Mouse (Mus musculus) forebrain, embryonic 14.5 days (tissue): ENCODE data around the gene Gcm1. TPM values are rescaled to one million over a fixed set of nuclear protein-coding genes. Genes with fewer than 3 reads are reported as not detected.

Experiments
- ATAC-seq: fragments of 200-750 bp; cut with Nextera tagmentation; 2 replicates; pipeline ENCODE4 v1.8.0; 2017; ENCODE audit warnings: mild to moderate bottlenecking, moderate library complexity
- DNase-seq: peaks from one replicate; pipeline ENCODE4 v3.0.0-alpha.2; 2015; ENCODE audit warnings: low spot score
- H3K27ac ChIP-seq: fragments of 300-500 bp; sonication (generic); 2 replicates; pipeline ENCODE4 v1.5.1; 2014; ENCODE audit warnings: low read depth, mild to moderate bottlenecking, control low read depth, low read length, moderate library complexity
- H3K27me3 ChIP-seq: fragments of 300-500 bp; sonication (generic); replicated peaks from 2 replicates; pipeline ENCODE4 v1.6.1; 2014; ENCODE audit warnings: low read length, control low read depth, mixed read lengths; ENCODE audit not compliant: control insufficient read depth, insufficient read depth
- H3K36me3 ChIP-seq: fragments of 300-500 bp; sonication (generic); 2 replicates; pipeline ENCODE4 v1.6.1; 2014; ENCODE audit warnings: low read length, control low read depth; ENCODE audit not compliant: control insufficient read depth, insufficient read depth
- H3K4me1 ChIP-seq: fragments of 300-500 bp; sonication (generic); 2 replicates; pipeline ENCODE4 v1.6.1; 2014; ENCODE audit warnings: antibody characterized with exemption, low read length, control low read depth; ENCODE audit not compliant: control insufficient read depth, insufficient read depth
- H3K4me2 ChIP-seq: fragments of 300-500 bp; sonication (generic); 2 replicates; pipeline ENCODE4 v1.6.1; 2014; ENCODE audit warnings: mild to moderate bottlenecking, control low read depth, low read length
- H3K4me3 ChIP-seq: fragments of 300-500 bp; sonication (generic); 2 replicates; pipeline ENCODE4 v1.5.1; 2014; ENCODE audit warnings: low read depth, low read length, control low read depth
- H3K9ac ChIP-seq: fragments of 300-500 bp; sonication (generic); 2 replicates; pipeline ENCODE4 v1.6.1; 2014; ENCODE audit warnings: mild to moderate bottlenecking, low read length, control low read depth, moderate library complexity
- H3K9me3 ChIP-seq: fragments of 300-500 bp; sonication (generic); replicated peaks from 2 replicates; pipeline ENCODE4 v1.6.1; 2016; ENCODE audit warnings: low read length, control low read depth, mixed read lengths; ENCODE audit not compliant: control insufficient read depth
- WGBS: fragments of 180-500 bp; shearing (Covaris S2); extraction: QIAGEN DNeasy Blood & Tissue Kit; methylation state at CpG from one replicate; pipeline ENCODE4 v1.1.7; 2014; 5-methylcytosine and 5-hydroxymethylcytosine counted together
- polyA plus RNA-seq: library from polyadenylated mRNA; unstranded; fragments of >200 nt; fragmentation: Nextera tagmentation; extraction: Ambion mirVana; gene quantifications from 2 replicates; pipeline ENCODE4 v1.2.1, GENCODE M21; 2014

Gene Gcm1
- polyA plus RNA-seq, 1 experiment from 2014 or later, result not detected

DNA sequence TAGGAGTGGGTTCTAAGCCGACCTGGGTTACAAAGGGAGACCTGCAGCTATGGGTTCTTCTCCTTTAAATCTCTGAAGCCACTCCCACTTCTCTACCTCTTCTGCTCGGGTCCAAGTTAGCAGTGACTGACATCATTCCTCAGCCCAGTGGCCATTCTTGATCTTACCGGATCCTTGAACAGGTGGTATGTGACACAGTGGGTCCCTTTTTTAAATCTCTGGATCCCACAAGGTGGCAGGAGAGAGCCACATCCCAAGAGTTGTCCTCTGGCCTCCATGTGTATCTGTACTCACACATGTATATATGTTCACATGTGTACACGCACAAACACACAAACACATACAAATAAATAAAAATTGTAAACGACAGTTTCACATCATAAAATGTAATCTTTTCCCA lies 16.4 kb upstream of the Gcm1 start:
- no peaks in the 10 kb centered on the region for H3K27me3 ChIP-seq
- DNase-seq (no peak), ATAC-seq (no peak)
- no peak overlapping the region for H3K4me3 ChIP-seq
- H3K36me3 ChIP-seq, result no peaks in the 10 kb centered on the region
- H3K9me3 ChIP-seq, result no peaks in the 10 kb centered on the region
- H3K9ac ChIP-seq, result no peak overlapping the region
- no peak overlapping the region for H3K27ac ChIP-seq
- H3K4me2 ChIP-seq, result no peak overlapping the region
- WGBS, result 81% methylated on average over 5 of the region's 5 CpGs
- H3K4me1 ChIP-seq, result no peaks in the 10 kb centered on the region

DNA sequence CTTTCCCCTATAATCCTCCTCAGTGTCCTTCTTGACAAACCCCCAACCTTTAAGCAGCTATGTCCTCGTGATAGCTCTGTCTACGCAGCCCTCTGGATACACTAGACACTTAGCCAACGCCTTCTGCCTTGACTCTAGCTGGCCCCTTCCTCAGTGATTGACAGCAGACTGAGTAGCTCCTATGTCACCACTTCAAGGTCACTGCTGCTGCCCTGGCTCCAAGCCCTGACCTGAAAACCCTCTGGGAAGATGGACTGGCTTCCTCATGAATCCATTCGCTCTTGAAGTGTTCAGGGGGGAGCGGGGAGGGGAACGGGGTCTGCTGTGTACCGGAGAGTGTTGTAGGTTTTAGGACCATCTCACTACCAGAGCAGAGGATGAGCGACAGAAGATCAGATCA lies 15.9 kb upstream of the Gcm1 start:
- ATAC-seq (no peak), DNase-seq (no peak)
- Histone ChIP-seq H3K4me1 (no peaks in the 10 kb centered on the region), H3K27me3 (no peaks in the 10 kb centered on the region), H3K9me3 (no peaks in the 10 kb centered on the region), H3K4me2 (no peak overlapping the region), H3K27ac (no peak overlapping the region), H3K4me3 (no peak overlapping the region), H3K36me3 (no peaks in the 10 kb centered on the region), H3K9ac (no peak overlapping the region)
- WGBS, result 87% methylated on average over 8 of the region's 8 CpGs

DNA sequence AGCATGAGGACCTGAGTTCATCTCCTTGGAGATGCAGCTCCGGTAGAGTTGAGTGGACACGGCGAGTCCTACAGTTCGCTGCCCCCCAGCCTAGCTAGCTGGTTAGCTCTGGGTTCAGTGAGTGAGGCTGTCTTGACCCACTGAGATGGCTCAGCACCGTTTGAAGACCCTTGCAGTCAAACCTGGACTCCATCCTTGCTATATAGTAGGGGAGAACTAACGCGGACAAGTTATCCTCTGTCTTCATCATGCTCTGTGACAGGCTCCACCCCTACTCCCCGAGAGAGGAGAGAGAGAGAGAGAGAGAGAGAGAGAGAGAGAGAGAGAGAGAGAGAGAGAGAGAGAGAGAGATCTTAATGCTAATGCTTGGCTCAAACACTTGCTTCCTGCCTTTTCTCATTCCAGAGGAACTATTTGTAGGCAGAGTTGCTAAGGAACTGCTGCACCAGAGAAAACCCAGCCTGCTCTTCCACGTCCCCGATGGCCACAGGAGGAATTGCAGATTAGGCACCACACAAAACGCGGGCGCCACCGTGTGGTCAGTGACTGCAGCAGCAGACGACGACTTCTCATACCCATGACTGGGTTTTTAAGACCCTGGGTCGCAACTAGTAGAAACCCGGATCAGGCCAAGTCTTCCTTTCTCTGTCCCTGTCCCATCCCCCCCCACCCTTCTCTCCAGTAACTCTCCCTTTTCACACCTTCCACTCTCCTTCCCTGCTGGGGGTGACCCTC lies 12.8 kb upstream of the Gcm1 start:
- no peak overlapping the region for H3K4me2 ChIP-seq
- H3K9ac ChIP-seq, result no peak overlapping the region
- no peaks in the 10 kb centered on the region for H3K27me3 ChIP-seq
- no peak overlapping the region for H3K27ac ChIP-seq
- DNase-seq (peak; percentile 84), ATAC-seq (peak; percentile 42)
- H3K4me3 ChIP-seq, result no peak overlapping the region
- no peaks in the 10 kb centered on the region for H3K9me3 ChIP-seq
- H3K4me1 ChIP-seq, result no peaks in the 10 kb centered on the region
- no peaks in the 10 kb centered on the region for H3K36me3 ChIP-seq
- WGBS, result 39% methylated on average over 18 of the region's 18 CpGs

DNA sequence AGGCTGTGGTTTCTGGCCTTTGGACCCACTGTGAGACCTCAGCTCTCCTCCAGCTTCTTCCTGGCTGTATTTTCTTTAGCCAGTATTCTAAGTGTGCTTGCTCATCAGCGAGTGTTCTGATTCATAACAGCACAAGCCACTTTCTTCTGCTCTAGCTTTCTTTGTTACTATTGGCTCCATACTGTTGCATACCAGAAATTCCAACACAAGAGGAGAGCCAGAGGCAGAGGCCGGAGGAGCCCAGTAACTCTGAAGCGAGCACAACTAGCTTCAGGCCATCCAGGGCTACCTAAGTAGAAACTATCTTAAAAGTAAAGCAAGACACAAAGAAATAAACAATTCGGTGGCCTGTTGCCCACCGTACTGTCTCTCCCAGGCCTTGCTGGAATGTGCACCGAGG lies 6.6 kb upstream of the Gcm1 start:
- Histone ChIP-seq H3K4me1 (no peaks in the 10 kb centered on the region), H3K36me3 (no peaks in the 10 kb centered on the region), H3K4me3 (no peak overlapping the region), H3K27me3 (no peaks in the 10 kb centered on the region), H3K27ac (no peak overlapping the region), H3K9me3 (no peaks in the 10 kb centered on the region), H3K9ac (no peak overlapping the region), H3K4me2 (no peak overlapping the region)
- DNase-seq (no peak), ATAC-seq (no peak)
- WGBS, result 84% methylated on average over 6 of the region's 6 CpGs

DNA sequence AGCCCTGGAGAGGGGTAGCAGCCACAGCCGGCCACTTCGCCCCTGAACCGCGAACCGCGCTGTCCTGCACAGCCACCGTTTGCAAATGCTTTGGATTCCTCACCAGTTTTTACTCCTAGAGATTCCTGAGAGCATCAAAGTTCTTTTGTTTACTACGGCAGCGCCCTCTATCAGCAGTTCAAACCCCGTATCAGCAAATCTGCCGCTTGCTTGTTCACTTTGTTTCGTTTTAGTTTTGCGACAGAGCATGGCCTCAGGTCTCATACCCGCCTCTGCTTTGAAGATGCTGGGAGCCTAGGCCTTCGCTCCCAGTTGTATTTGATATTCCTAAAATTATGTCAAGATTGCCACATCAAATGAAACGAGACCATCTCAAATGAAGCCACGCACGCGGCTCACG lies 5.0 kb upstream of the Gcm1 start:
- Histone ChIP-seq H3K4me1 (no peaks in the 10 kb centered on the region), H3K27me3 (no peaks in the 10 kb centered on the region), H3K4me3 (no peak overlapping the region), H3K9me3 (no peaks in the 10 kb centered on the region), H3K9ac (no peak overlapping the region), H3K36me3 (no peaks in the 10 kb centered on the region), H3K27ac (no peak overlapping the region), H3K4me2 (no peak overlapping the region)
- ATAC-seq, result no peak
- no peak for DNase-seq
- 62% methylated on average over 20 of the region's 20 CpGs for WGBS

DNA sequence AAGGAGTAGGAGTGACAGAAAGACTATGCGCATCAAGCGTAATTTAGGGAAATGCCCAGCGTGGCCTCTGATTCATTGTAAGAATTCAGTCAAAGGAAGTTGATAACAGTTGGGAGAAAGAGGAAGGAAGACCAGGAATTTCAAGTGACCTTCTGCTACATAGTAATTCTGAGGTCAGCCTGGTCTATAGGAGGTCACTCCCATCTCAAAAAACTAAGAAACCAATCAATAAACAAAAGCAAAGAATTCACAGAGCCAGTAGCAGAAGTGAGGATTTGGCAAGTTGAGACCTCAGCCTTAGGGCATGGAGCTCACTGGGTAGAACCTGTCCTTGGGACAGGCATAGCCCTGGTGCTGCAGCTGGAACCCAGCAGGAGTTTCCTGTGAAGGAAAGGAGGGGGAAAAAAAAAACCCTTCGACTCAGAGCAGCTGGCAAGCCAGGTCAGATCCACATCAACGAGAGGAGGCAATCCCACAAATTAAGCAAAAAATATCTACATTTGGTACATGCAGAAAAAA lies 1.2 kb upstream of the Gcm1 start:
- Histone ChIP-seq H3K9me3 (no peaks in the 10 kb centered on the region), H3K36me3 (no peaks in the 10 kb centered on the region), H3K27ac (no peak overlapping the region), H3K9ac (no peak overlapping the region), H3K27me3 (no peaks in the 10 kb centered on the region), H3K4me2 (no peak overlapping the region), H3K4me3 (no peak overlapping the region), H3K4me1 (no peaks in the 10 kb centered on the region)
- 66% methylated on average over 5 of the region's 5 CpGs for WGBS
- ATAC-seq (no peak), DNase-seq (no peak)

DNA sequence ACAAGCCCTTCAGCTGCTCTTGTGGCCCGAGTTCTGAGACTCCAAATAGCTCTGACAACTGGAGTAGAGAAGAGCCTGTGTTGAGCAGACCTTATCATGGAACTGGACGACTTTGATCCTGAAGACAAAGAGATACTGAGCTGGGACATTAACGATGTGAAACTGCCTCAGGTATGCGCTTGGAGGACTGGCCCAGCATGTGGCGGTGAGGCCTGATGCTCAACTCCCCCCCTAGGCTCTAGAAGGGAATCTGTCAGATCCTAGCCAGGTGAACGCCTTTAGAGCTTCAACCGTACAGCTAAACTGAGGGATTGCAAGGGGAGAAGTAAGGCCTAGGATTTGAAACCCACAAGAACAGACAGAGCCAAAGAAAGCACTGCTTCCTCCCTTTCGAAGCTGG lies 2.1 kb downstream of the Gcm1 start:
- H3K4me2 ChIP-seq, result no peak overlapping the region
- DNase-seq (no peak), ATAC-seq (no peak)
- H3K27ac ChIP-seq, result no peak overlapping the region
- H3K36me3 ChIP-seq, result no peaks in the 10 kb centered on the region
- H3K27me3 ChIP-seq, result no peaks in the 10 kb centered on the region
- H3K9me3 ChIP-seq, result no peaks in the 10 kb centered on the region
- 70% methylated on average over 8 of the region's 8 CpGs for WGBS
- no peak overlapping the region for H3K4me3 ChIP-seq
- H3K4me1 ChIP-seq, result no peaks in the 10 kb centered on the region
- no peak overlapping the region for H3K9ac ChIP-seq

DNA sequence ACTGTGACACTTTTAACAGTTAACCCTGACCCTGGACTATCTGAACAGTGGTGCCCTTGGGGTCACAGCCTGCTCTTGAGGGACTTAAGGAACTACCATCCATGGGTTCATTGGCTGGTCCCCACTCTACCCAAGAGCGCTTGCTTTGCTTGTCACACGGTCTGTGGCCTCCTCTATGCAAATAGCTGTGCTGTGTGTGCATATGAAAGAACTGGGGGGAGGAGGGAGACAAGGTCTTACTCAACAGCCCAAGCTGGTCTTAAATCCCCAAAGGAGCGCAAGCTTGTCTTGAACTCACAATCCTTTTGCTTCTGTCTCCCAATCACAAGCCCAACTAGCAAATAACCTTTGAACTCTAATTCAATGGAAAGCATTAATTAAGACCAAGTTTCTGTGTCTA lies 2.6 kb downstream of the Gcm1 start:
- DNase-seq, result no peak
- 80% methylated on average over 3 of the region's 3 CpGs for WGBS
- no peaks in the 10 kb centered on the region for H3K9me3 ChIP-seq

DNA sequence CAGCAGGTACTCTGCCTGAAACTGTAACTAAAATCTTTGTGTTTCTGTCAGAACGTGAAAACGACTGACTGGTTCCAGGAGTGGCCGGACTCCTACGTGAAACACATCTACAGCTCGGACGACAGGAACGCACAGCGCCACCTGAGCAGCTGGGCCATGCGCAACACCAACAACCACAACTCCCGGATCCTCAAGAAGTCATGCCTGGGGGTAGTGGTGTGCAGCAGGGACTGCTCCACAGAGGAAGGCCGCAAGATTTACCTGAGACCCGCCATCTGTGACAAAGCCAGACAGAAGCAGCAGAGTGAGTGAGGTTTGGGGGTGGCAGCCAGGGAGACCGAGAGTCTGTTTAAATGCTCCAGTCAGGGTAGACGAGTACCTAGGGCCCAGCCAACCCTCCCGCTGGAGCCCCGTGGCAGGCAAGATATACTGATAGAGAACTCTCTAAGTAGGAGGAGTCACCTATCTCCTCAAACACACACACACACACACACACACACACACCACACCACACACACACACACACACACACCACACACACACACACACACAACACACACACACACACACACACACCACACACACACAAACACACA lies 7.9 kb downstream of the Gcm1 start:
- ATAC-seq (no peak), DNase-seq (no peak)
- WGBS, result 85% methylated on average over 16 of the region's 16 CpGs
- Histone ChIP-seq H3K27ac (no peak overlapping the region), H3K4me1 (no peaks in the 10 kb centered on the region), H3K36me3 (no peaks in the 10 kb centered on the region), H3K4me3 (no peak overlapping the region), H3K9ac (no peak overlapping the region), H3K27me3 (no peaks in the 10 kb centered on the region), H3K9me3 (no peaks in the 10 kb centered on the region), H3K4me2 (no peak overlapping the region)

More for the DNA sequence above, 2.6 kb downstream of the Gcm1 start:
- no peak overlapping the region for H3K27ac ChIP-seq
- no peak overlapping the region for H3K9ac ChIP-seq
- no peak overlapping the region for H3K4me2 ChIP-seq
- H3K36me3 ChIP-seq, result no peaks in the 10 kb centered on the region
- no peaks in the 10 kb centered on the region for H3K4me1 ChIP-seq
- no peaks in the 10 kb centered on the region for H3K27me3 ChIP-seq
- ATAC-seq, result no peak
- no peak overlapping the region for H3K4me3 ChIP-seq
